ENCODE assay signal across 12 mouse cellular contexts in genomic region chr5:31771921-31772320, GRCm38 (mm10).
"Had no signal": no experiment of that assay in that cellular context is flagged by ENCODE, and none has a peak within 500 bp of the region (broad histone marks: within the 10 kb centered on the region; RNA-seq: fewer than 3 reads in every experiment).

No protein-coding gene starts in this region.

- DNase-seq: kidney, adult 9 months; kidney, postnatal 14 days; kidney, postnatal 4 days; left cerebral cortex, postnatal 4 days; liver, postnatal 0 days; lung, embryonic 14.5 days; right cerebral cortex, adult 18-20 months; right cerebral cortex, postnatal 14 days; right cerebral cortex, postnatal 4 days; spleen, adult 18-20 months; thymus, adult 2 months; thymus, postnatal 25 days had no signal
